Mouse (Mus musculus): ENCODE results near the gene Tagap.

DNA sequence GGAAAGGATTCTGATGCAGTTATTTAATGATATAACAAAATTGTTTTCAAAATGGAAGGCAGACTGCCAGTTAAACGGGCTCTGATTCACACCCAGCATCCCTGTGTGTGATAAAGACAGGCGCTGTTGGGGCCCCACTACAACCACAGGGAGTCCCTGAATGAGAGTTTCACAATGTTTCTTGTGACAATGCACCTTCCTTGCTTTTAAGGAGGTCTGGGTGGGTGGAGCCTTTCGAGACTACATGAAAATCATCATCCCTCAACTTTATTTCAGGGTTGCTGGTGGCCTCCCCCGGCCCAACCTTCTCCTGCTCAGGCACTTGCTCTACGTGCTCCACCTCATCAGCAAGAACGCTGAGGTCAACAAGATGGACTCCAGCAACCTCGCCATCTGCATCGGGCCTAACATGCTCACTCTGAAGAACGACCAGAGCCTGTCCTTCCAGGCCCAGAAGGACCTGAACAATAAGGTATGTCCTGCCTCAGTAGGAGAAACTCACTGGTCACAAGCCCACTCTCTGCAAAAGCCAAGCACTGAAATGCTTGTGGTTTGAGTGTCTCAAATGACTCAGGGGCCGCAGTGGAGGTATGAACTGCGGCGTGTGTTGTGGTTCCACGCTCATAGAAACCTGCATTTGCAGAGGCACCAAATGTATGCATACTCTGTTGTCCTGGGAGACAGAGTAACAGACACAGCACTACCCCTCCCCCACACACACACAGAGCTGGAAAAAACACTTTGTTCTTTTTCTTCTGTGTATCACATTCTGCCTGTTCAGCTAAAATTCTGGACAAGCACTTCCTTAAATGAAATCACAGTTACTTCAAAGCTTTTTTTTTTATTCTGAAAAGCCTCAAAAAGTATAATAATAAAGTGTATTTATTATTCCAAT, 5.5 kb downstream of the Tagap start:
- TF ChIP-seq CTCF (IDR thresholded peaks at IDR 0.05; ENCODE audit: control insufficient read depth, insufficient read depth, insufficient read length) (no peak), MYOG (IDR thresholded peaks at IDR 0.05; ENCODE audit: control insufficient read depth, extremely low read depth, insufficient read length) (no peak), MAX (IDR thresholded peaks at IDR 0.05) (no peak), USF1 (IDR thresholded peaks at IDR 0.05; ENCODE audit: low read depth) (no peak), CEBPB (IDR thresholded peaks at IDR 0.05; ENCODE audit: low read depth) (no peak)

Data from C2C12 (cell line).